Mouse (Mus musculus): ENCODE measurements around the gene Gm12169.

DNA sequence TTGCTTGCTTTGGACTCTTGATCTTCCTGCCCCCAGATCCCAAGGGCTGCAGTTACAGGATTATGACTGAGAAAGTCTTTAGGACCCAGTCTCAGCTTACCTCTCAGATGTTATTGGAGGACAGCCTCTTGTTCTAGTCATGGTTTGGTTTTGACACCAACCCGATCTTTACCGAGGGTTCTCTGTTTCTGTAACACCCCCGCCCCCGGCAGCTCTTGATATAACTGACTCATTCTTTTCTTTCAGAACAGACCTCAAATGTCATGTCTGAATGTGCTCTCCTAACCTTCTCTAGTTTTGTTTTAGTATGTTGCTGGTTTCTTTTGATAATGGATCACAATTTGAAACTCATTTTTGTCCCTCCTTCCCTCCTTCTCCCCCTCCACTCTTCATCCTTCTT, 49.8 kb upstream of the Gm12169 start:
- no peak for TF ChIP-seq POLR2A (IDR thresholded peaks at IDR 0.05; ENCODE audit: borderline replicate concordance, low read depth, low read length)
- TF ChIP-seq CTCF (IDR thresholded peaks at IDR 0.05; ENCODE audit: low read depth, low read length), result no peak

All from bone marrow macrophage, adult 2 months (primary cell).